Mouse (Mus musculus): ENCODE measurements around the gene Ipo5.

- TF ChIP-seq HCFC1 (IDR thresholded peaks at IDR 0.05; ENCODE audit: borderline replicate concordance, insufficient read depth, low read length) (no peak), ZC3H11A (IDR thresholded peaks at IDR 0.05; ENCODE audit: borderline replicate concordance, low read depth, low read length) (no peak), ZNF384 (IDR thresholded peaks at IDR 0.05; ENCODE audit: low read depth, low read length) (no peak), CHD2 (IDR thresholded peaks at IDR 0.05; ENCODE audit: low read depth, low read length) (no peak), MAFK (IDR thresholded peaks at IDR 0.05; ENCODE audit: insufficient read depth, low read depth, low read length) (no peak)
These were observed 50.0 kb downstream of the Ipo5 start for GRCm38 (mm10) chr14:120960991-120961390.
